Mouse (Mus musculus) thymus, postnatal 10 days (tissue): ENCODE data around the gene Spsb1.

Source experiments
- DNase-seq, 2 experiments: peaks; one replicate each; pipeline ENCODE4 v3.0.0; 2021; ENCODE audit warnings: low spot score in 2 of 2

Spsb1 gene

DNA sequence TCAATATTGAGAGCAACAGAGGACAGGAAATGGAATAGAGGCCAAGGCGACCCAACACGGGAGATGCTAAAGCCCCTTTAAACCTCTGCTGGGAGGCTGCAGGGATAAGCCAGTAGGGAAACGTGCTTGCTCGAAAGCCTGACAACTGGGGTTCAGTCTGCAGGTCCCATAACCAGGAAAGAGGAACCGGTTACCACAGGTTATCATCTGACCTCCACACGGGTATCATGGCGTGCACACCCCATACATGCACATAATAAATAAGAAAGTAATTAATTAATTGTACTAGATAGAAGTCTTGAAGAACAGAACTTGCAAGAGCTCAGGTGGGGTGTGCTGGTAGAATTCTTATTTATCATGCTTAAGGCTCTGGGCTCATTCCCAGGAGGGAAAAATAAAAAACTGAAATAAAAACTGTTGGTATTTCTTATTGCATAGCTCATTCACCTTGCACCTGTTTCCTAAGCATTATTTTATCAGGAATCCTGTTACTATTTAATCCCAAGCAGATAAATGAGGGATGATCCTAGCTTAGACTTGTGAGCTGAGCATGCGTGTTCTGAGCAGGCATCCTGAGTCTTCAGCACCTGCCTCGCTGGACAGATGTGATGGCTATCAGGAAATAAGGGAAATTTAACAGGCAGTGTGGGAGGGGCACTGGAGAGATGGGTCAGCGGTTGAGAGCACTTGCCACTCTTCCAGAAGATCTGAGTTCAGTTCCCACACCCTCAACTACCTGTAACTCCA lies 32.0 kb upstream of the Spsb1 start:
- DNase-seq = no peak

DNA sequence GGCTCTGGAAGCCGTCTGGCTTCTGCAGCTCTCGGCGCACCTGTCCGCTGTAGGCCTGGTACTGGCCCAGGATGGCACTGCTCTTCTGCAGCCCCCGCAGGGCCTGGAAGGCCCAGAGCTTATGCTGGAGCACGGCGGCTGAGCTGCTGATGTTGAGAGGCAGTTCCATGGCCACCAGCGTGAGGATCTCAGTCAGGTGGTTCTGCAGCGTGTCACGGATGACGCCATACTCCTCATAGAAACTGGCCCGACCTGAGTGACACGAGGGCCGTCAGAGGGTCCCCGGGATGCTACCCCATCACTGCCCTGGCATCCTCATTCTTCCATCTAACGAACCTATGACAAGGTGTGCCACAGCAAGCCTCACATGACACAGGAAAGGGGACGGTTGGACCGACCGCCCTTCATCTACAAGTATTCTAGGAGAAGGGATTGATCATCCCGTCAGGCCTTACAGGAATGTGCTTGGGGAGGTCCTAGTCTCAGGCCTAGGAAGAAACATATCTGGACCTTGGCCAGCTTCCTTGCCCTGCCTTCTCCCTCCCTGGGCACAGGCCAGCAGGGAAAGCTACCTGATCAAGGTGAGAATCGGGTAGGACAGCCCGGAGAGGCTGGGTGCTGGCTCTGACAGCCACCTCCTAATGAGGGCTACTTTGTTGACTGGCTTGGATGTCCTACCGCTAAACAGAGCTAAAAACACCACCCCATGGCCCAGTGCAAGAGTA lies 29.2 kb upstream of the Spsb1 start:
- DNase-seq = no peak

DNA sequence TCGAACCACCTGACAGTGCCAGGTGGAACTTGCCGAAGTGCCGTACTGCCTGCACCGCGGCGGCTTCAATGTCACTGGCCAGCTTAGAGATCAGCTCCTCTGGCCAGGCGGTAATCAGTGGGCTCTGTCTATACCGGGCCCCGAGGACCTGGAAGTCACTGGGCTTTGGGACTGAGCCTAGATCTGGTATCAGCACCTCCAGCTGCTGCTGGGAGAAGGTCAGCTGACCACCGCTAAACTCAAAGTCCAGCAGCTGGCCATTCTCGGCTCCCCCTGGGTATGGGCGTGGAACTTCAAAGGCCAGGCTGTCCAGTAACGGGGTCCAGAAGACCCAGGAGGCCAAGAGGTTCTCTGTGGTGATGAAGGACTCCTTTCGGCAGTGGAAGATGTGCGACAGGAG lies 27.3 kb upstream of the Spsb1 start:
- DNase-seq = no peak

DNA sequence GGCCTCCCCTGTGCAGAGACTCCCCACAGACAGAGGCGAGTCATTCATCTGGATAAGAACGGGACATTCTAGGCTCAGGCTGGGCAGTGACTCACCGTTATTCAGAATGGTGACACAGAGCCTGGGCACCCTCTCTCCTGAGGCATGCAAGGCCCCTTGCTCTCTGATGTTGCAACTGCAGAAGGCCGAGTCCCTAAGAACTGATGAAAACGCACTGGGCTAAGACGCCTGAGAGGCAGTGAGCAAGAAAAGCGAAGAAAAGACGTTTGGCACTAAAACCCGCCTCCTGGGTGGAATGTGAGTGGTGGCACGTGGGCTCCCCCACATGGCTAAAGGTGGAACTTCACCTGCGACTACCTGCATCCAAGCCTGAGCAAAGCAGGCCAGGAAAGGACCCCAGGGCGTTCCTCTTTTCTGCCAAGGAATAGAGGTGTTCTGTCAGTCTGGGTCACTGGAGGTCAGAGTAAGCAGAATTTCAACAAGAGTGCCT lies 25.0 kb upstream of the Spsb1 start:
- DNase-seq = peak; percentile 60 to 85

DNA sequence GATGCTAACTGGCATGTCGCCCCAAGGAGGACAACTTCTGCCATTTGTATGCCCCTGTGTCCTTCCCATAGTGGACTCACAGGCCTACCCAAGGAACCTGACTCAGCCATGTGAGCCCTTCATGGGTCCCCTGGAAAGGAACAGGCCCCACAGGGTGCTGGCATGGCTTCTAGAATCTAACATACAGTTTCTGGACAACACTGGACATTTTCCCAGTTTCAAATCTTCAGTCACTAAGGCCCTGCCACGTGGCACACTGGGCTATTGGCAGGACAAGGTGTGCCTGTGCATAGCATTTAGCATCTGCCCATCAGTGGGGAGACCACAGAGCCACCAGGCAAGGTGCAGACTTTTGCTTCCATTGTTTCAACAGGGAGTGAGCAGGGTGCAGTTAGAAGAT lies 24.0 kb upstream of the Spsb1 start:
- DNase-seq = no peak

DNA sequence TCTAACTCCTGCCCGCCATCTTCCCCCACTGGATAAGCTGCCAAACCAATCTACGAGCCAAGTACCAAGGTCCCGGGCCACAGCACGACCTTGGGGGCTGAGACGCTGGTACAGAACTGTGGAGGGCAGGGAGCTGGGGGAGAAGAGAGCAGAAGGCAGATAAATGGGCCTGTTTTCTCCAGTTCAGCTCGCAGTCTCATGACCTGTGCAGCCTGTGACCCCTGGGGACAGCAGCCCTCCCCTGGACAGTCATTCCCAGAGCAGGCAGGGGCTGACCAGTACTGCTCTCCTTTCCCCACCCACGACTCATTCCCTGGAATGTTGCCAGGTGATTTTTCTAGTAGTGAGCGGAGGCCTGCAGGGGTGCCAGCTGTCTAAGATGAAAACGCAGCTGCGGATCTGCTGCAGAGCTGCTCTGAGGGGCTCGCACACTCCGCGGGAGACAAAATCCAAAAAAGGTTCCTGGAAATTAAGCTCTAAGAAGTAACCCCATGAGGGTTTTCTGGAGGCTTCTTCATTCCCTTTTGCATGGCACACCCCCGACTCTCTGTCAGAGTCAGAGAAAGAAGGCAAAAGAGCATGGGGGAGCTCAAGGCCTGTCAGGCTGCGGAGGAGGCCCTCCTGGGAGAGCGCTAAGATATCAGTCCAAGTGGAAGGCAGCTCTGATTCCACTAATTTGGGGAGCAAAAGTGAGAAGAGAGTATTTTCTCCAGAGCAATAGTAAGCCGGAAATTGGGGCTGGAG lies 23.1 kb upstream of the Spsb1 start:
- no peak for DNase-seq

DNA sequence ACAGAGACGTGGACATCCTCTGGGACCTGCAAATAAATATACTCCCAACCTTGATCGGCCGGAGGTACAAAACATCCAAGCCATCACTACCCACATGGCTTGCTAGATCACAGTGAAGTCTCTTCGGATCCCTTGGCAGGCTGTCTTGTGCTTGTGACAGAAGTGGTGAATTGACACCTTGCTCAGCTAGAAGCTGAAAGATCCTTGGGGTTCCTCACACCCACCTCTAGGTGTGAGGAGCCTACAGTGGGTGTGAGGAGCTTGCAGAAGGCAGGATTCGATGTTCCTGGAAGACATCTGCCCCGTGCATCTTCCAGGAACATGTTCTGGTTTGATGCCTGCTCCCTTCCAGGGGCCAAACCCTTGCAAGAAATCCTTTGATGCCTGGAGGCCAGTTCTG lies 22.3 kb upstream of the Spsb1 start:
- no peak for DNase-seq

DNA sequence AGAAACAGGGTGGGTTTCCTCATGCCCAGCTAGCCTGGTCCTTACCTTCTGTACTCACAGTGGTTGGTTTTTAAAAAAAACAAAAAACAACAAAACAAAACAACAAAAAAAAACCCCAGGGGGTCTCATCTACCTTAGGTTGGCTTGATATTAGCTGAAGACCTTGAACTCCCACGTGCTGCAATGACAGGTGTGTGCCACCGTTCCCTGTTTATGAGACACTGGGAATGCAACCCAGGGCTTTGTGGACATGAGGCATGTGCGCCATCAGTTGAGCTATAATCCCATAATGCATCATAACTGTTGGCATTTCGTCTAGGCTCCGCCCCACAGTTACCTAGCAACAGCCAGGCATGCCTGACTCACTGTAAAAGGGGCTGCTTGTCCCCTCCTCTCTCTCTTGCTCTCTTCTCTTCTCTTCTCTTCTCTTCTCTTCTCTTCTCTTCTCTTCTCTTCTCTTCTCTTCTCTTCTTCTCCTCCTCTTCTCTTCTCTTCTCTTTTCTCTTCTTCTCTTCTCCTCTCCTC lies 20.9 kb upstream of the Spsb1 start:
- no peak for DNase-seq

DNA sequence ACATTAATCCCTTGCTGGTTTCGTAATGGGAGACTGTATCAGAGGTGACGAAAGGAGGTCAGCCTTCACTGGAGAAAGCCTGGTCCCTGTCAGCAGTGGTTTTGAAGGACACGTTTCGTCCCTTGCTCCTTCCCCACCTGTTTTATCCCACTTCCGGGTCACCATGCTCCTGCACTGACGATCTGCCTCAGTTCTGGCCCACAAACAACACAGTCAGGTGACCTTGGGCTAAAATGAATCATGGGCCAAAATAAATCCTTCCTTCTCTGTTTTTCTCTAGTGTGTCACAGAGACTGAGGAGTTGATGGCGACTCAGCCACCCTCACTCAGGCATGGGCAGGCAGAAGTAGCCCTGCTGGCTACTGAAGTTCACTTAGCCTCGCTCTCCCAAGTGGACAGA lies 20.4 kb upstream of the Spsb1 start:
- no peak for DNase-seq

DNA sequence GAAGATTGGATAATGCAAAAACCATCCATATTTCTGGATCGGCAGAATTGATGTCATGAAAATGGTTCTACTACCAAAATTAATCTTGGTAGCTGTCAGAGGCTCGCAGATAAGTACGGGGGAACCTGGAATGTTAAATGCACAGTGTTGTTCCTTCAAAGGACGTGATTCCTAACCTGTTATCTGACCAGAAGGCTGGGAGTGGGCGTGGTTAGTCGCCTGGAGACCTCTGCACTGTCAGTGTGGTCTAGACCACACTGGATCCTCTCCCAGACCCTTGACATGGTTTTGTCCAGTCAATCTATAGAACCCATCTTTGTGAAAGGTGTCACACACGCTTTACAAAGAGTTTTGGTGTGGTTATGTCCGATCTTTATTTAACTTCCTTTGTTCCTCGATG lies 16.6 kb upstream of the Spsb1 start:
- DNase-seq = no peak

DNA sequence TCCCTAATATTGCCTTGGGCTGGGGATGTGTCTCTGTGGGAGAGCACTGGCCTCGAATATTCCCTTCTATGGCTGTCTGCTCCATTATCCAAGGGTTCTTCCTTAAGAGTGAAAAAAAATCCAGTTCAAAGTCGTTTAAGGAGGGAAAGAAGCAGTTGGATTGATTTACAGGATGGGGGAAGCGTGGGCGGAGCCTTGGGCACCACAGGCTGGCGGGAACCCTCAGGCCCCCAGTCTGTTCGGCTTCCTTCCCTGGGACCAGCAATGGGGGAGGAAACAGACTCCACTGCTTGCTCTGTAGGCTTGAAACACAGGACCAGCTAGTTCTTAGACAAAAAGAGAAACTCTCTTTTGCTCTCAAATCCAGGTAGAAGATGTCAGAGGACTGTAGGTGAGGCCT lies 13.7 kb upstream of the Spsb1 start:
- no peak for DNase-seq

DNA sequence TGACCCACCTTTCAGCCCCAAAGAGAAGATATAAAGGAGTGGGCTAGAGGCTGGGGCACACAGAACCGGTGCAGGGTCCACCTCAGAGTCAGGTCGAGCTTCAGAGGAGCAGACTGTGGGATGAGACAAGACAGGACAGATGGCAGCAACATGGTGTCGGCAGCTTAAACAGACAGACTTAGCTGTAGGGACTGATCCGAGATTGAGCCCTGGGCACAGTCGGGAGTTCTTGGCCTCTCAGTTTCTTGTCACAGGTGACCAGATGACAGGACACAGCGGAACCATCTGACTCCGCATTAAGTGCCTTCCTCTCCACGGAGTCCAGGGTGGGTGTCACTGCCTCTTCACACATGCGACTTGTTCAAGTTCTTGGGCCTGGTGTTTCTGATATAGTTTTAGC lies 12.1 kb upstream of the Spsb1 start:
- DNase-seq = no peak

DNA sequence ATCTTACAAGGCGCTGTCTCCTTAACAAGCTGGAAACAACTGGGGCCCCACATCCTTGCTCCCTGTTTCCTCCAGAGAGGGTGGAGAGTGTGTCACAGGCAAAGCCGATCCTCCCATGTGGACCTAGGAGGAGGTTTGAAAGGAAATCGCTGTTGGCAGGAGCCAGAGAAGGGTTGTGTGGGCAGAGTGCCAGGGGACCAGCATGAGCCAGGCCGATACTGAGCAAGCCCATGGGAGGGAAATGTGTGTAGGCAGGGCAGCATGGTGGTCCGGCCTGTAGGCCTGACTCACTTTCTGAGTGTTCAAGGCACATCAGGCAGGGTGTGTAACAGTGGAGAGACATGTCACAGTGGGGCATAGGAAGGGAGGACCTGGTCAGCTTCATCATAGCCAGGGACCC lies 11.4 kb upstream of the Spsb1 start:
- DNase-seq = no peak

DNA sequence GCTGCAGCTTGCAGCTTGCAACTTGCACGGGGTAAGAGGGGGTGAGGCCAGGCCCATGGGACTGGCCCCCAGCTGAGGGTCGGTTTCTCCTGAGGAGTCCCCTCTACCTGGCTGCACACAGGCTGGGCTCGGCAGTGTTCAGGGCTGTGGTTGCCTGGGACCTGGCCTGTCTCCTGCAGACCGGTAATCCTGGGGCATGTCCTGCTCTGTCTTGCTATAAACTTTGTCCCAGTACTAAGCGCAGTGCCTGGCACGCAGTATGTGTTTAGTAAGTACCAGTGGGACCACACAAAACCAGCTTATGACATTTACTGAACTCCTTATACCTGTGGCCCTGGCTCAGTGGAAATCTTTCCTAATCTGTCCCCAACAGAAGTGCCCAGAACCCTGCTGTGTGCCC lies 10.8 kb upstream of the Spsb1 start:
- no peak for DNase-seq

DNA sequence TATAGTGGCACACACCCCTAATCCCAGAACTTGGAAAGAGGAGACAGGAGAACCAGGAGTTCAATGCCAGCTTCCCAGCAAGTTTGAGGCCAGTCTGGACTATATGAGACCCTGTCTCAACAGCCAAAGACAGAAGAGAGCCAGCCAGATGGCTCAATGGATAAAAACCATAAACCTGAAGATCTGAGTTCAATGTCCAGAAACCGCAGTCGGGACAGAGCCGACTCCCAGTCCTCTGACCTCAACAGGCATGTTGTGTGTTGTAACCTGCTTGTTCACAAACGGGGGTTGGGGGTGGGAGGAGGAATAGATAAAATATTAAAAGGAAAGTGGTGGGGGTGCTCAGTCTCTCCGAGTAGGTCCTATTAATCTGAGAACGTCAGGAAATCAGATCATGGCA lies 10.4 kb upstream of the Spsb1 start:
- DNase-seq = no peak

DNA sequence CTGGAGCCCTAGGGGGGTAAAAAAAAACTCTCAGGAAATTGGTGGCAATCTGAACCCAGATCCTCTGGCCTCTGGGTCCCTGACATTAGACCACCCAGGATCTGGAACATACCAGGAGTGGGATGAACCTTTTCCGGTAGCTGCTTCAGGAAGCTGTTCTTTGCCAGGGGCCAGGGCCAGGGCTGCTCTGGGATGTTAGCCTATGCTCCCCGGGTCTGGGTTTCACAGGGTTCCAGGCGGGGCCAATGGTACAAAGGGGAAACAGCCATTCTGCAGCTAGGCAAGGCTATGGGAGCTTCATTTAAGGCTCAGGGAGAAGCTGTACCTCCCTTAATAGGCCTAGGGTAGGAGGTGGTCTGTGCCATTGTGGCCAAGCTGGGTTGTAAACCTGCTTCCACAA lies 9.9 kb upstream of the Spsb1 start:
- no peak for DNase-seq

DNA sequence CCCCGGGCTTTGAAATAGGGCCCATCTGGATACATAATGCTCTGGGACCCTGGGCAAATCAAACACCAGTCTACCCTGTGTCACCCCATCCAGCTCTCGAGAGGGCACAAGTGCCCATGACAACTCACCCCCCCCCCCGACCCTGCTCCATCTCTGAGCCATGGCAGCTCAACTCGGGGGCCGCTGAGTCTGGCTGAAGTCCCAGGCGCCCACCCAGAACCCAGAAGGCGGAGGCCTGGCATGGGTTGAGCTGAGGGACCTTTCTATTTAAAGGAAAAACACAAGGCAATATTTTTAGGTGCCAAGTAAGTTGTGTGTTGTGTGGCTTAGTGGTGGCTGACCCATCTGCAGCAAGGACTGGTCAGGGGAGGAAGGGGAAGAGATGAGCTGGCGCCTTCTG lies 9.4 kb upstream of the Spsb1 start:
- DNase-seq = no peak

DNA sequence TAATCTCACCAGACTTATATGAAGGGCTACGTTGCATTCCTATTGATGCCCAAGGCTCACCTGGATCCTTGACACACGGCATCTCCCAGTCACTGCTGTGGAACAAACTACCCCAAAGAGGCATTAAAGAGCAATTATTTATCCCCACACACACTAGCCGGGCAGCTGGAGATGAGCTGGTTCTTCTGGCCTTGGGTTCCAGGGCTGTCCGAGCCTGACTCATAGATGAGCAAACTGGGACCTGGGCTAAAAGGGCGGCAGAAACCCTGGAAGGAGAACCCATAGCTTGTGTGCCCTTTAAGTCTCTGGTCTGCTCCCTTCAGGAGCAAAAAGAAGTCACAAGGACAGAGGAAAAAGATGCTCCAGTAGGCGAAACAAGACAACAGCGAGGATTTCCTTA lies 5.5 kb upstream of the Spsb1 start:
- no peak for DNase-seq

DNA sequence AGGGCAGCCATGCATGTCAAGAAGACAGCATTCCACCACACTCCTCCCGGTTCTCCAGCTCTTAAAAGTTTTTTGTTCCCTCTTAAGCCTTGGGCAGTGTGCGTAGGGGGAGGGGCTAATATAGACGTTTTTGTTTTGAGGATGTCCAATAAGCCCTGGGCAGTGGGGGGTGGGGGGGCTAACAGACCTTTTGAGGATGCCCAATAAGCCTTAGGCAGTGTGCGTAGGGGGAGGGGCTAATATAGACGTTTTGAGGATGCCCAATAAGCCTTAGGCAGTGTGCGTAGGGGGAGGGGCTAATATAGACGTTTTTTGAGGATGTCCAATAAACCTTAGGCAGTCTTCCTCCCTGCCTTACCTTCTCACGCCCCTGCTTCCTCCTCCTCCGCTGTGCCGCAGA lies 5.0 kb upstream of the Spsb1 start:
- no peak for DNase-seq

DNA sequence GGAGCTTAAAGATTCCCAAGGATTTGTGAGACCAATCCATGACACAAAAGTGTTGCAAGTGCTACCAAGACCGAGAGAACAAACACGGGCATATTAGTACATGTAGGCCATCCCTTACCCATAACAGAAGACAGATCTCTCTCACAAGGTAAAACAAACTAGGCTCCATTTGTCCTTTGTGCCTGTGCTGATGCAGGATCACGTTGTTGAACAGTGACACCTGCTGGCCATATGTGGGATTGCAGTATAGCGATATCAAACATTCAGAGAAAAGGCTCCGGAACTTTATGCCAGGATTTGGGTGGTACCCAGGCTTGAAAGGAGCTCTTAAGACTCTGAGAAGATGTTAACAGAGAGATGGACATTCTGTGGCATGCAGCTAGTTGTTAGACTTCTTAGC lies 3.7 kb upstream of the Spsb1 start:
- peak; percentile 47 to 82 for DNase-seq

DNA sequence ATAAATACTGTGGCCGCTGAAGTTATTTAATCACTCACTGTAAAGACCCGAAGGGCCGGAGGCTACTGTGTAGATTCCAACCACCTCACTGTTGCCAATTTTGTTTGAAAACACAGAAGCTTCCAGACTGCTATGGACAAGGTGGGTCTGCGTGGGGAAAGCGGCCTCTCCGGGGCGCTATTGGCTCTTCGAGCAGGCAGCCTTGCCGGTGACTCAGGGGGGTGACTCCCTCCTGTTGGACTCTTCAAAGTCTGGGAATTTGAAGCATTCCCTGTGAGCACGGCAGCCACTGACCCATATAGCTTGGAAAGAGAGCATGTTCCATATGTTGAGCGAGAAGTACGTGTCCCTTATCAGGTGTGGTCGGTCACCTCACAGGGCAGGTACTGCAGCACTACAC lies 1.2 kb upstream of the Spsb1 start:
- no peak for DNase-seq

DNA sequence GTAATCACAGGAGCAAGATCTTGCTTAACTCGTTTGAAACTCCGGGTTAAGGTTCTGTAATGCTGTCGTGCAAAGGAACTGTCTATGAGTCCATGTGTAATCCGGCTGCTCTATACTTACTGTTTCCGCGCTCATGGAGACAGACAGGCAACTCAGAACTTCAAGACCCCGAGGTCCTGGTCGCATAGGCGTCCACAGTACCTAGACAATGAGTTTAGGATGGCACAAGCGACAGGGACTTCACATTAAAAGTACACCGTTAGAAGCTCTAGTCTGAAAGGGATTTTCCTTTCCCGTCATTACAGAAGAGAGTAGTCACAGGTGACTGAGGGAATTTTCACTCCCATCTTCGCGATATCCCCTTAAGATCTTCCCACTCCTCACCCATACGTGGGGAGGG lies 788 bp upstream of the Spsb1 start:
- DNase-seq = no peak
